Mouse (Mus musculus) mature B cell (primary cell): ENCODE measurements around the gene Angel2.
"Not testable (repeated sequence)": the region's sequence is repeated elsewhere in the genome, so short reads cannot be mapped to it uniquely, and the experiment has no call there.

Experiments used
- in situ Hi-C: fragments of 300-500 bp; cut with MboI; formaldehyde crosslinking; loops from 2 replicates; pipeline ENCODE4 v1.14.3; 2019

The Angel2 gene

DNA sequence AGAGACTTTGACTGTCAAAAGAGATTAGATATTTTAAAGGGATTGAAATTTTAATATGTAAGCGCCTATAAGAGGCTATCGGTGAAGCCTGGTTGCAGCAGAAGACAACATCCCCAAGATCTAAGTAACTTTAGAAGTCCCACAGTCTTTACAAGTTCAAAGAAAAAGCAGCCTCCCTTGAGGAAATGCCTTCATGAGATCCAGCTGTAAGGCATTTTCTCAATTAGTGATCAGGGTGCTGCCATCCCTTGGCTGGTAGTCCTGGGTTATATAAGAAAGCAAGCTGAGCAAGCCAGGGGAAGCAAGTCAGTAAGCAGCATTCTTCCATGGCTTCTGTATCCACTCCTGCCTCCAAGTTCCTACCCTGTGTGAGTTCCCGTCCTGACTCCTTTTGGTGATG is at the start of gene Angel2:
TSS of gene Angel2 (plus strand) at position 301 of the 400 bp plus-strand sequence.
- in situ Hi-C loops = not testable (repeated sequence)

DNA sequence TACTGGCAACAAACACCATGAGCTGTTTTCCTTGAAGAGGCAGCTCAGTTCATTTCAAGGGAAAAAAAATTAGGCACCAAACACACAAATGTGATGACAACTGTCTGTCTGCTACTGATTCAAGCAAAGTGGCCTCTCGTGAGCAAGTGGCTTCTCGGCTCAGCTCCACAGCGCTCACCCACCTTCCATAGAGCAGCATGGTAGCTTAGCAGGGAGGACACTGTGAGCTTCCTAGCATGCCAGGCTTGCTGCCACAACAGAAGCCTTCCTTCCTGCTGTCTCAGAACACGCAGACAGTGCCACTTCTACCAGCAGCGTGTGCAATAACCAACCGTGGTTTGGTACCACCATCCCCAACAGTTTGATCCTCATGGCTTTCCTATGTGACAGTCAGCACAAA is 49.2 kb upstream of the Angel2 start:
- in situ Hi-C loops = no loop called here

GRCm38 (mm10) chr1:190880638-190881037 is 44.3 kb upstream of the Angel2 start:
- in situ Hi-C loops = no loop called here

- in situ Hi-C loops = no loop called here
Measured at GRCm38 (mm10) chr1:190881422-190881821, 43.5 kb upstream of the Angel2 start.

DNA sequence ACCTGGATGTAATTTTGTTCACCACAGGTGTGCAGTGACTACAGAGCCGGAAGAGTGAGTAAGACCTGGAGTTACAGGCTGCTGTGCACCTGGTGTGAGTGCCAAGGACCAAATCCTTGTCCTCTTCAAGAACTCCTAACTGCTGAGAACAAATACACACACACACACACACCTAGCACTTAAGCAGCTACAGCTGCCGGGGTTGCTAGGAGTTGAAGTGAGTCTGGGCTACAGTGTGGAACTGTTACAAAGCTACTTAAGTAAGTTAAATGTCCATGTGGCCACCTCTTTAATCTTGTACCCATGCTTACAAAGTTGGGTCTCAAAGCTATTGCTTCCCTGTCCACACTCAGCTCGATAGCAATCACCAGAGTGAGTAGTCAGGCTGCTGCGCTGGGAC is 38.9 kb upstream of the Angel2 start:
- in situ Hi-C loops = no loop called here

DNA sequence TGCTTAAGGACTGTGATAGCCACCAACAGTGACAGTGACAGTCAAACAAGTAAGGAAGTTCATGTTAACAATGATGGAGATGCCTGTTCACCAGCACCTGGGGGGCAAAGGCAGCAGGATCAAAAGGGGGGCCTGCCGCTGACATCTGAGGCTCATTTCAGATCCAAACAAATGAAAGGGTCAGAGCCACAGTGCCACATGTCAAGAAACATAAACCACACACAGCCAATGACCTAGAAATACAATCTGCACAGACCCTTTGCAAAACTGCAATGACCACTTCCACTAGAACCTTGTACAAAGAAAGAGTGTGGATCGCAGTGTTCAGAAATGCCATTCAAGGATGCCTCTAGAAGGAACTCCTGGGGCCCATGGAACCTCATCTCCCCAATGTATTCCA is 36.9 kb upstream of the Angel2 start:
- in situ Hi-C loops = no loop called here

- in situ Hi-C loops = no loop called here
Measured at GRCm38 (mm10) chr1:190888646-190889045, 36.3 kb upstream of the Angel2 start.

DNA sequence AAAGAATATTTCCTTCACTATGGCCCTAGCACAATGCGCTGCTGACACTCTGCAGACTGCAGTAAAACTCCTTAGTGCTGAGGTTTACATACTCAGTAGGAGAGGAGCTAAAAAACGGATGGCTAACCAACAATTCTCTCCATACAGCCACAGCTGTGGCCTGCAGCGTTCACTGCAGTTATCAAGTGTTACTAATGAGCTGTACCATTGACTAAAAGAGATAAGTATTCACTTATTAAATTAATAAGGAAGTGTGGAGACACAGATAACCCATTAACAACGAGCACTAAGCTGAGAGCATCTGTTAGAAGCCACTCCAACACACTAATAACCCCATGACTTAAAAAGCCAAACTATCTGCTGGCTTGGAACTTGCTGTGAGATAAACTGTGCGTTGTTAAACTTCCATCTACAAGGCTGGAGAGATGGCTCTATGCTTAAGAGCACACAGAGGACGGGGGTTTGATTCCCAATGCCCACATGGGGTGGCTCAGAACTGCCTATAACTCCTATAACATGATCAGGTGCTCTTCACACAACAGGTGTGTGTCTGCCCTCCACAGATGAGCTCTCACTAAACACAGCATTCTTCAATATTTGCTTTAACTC is 31.2 kb upstream of the Angel2 start:
- in situ Hi-C loops = no loop called here

GRCm38 (mm10) chr1:190898186-190898585 is 26.7 kb upstream of the Angel2 start:
- in situ Hi-C loops = no loop called here

GRCm38 (mm10) chr1:190898899-190899575 is 25.9 kb upstream of the Angel2 start:
- in situ Hi-C loops = no loop called here

GRCm38 (mm10) chr1:190901082-190901481 is 23.8 kb upstream of the Angel2 start:
- in situ Hi-C loops = no loop called here

- in situ Hi-C loops = no loop called here
Measured at GRCm38 (mm10) chr1:190904136-190904535, 20.8 kb upstream of the Angel2 start.

DNA sequence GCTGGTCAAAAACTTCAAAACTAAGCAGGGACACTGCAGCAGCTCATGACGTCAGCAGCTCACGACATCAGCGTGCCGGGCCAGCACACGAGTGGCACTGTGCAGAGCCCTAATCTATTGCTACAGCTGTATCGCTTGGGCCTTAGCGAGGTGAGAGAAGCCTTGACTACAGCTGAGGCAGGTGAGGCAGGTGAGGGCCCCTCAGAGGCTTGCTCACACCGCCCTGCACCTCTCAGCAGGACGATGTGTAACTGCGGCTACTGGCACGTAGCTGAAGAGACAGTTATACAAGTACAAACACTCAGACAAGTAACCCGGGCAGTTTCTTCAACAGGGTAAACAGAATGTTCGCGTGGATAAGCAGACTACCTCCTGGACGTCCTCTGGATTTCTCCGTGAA is 20.2 kb upstream of the Angel2 start:
- in situ Hi-C loops = no loop called here

- in situ Hi-C loops = no loop called here
Measured at GRCm38 (mm10) chr1:190910836-190911235, 14.1 kb upstream of the Angel2 start.

DNA sequence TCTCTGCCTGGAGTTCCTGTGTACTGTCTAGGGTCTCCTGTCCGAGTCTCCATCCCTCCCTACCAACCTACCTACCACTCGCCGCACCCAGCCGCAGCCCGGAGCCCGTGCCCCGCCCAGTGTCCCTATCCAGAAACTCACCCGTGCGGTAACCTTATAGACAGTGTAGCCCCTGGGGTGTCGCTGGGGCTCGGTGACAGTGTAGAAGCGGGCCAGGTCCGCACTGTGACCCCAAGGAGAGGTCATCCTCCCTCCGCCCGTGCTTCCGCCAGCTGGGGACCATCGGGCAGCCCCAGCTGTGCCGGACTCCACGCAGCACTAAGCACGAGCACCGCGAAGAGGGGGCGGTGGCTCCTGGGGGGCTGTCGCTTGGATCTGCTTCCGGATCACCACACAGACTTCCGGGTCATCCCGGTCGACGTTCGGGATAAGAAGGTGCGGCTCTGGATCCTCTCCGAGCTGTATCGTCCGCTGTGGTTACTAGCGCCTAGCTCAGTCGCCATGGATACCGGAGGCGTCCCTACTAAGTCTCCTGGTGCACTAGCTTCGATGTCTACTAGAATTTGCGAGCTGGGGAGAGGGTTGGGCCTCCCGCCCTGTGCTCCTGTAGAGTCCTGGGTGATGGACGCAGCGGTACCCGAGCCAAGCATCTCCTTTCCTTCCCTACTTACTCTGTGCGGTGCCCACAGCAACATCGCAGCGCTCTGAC is 13.3 kb upstream of the Angel2 start, which contains the start of gene Rps6kc1:
TSS of gene Rps6kc1 (minus strand) at position 356 of the 709 bp plus-strand sequence.
- in situ Hi-C loops = no loop called here

DNA sequence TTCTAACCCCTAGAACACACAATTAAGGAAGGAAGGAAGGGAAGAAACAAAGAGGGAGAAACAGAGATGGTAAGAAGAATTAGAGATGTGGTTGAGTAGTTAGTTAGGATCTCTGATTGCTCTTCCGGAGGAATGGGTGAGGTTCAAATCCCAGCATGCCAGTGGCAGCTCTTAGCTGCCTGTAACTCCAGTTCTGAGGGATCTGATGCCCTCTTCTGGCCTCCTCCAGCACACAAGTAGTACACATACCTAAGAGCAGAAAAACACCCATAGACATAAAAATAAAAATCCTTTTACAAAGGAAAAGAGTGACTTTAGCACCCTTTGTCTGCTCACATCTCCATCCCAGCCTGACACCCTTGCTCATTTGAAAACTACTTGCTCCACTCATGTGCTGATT is 12.3 kb upstream of the Angel2 start:
- in situ Hi-C loops = no loop called here

GRCm38 (mm10) chr1:190918938-190919337 is 6.0 kb upstream of the Angel2 start:
- in situ Hi-C loops = no loop called here

DNA sequence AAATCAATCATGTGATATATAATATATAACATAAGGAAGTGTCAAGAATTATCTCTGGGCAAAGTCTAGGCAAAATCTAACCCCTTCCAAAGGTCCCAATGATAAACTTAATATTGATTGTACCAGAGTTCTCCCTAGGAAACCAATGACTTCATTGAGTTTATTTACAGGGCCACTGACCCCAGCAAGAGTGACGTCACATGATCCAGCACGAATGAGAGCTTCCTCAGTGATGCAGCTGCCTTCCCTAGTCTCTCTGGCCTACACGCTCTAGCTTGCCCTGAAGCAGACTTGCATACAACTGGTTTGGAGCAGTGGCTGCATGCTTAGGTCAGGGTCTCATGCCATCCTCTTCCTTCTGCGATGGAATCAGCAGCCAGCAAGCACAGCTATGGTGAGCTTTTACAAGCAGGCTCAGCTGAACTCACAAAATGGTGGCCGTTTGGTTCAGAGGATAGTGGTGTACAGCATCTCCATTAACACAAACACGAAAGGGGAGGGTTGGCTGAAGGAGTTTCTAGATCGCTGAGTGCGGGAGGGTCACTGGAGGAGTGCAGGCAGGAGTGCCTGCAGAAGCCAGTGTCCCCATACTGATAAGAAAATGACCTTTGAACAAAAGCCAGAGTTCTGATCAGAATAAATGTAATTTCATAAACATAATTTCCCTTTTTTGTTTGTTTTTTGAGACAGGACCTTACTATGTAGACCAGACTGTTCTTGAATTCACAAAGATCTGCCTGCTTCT is 5.0 kb upstream of the Angel2 start:
- in situ Hi-C loops = no loop called here

DNA sequence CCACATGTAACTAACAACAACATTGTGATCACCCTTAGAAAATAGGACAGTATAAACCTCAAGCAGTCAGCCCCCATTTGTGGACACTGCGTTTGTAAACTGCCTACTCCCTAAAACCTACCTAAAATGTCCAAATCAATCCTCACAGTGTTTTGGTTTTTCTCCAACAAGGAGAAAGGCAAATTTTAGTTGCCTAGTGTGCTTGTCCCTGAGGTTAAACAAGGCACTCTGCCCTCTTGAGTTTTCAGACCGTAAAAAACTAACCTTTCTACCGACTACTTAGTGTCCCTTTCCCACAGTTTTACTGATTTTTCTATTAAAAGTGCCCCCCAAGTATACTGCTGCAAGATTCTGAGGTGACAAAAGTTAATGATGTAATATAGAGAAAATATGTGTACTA is 2.4 kb downstream of the Angel2 start:
- in situ Hi-C loops = no loop called here

GRCm38 (mm10) chr1:190927751-190928369 is 2.9 kb downstream of the Angel2 start:
- in situ Hi-C loops = no loop called here

- in situ Hi-C loops = no loop called here
Measured at GRCm38 (mm10) chr1:190928370-190929009, 3.6 kb downstream of the Angel2 start.
